Comparison of ENCODE assay signal across 18 mouse cellular contexts in genomic region chr6:52207684-52207976, GRCm38 (mm10). TPM values are rescaled to one million over a fixed set of nuclear protein-coding genes. Genes with fewer than 3 reads are reported as not detected.
A peak's percentile ranks its signal among the peaks of the same experiment; 100 is the strongest.
DNase-seq lines count a peak whose midpoint lies in the region; ATAC-seq lines count a peak whose summit lies in the region.
"Had no signal": no experiment of that assay in that cellular context is flagged by ENCODE, and none has a peak within 500 bp of the region (broad histone marks: within the 10 kb centered on the region; RNA-seq: fewer than 3 reads in every experiment).

No protein-coding gene starts in this region.

- no peaks in the 10 kb centered on the region for H3K9me3 ChIP-seq in kidney, embryonic 15.5 days (replicated peaks)
- H3K9me3 ChIP-seq in intestine, embryonic 15.5 days: no peaks in the 10 kb centered on the region
- H3K9me3 ChIP-seq in neural tube, embryonic 14.5 days (ENCODE audit: control insufficient read depth, low read length): no peaks in the 10 kb centered on the region
- H3K9me3 ChIP-seq: heart, embryonic 13.5 days; liver, embryonic 12.5 days had no signal

- H3K9ac ChIP-seq in kidney, embryonic 15.5 days: peak overlapping the region; percentile 35; the same call in 1 of the 2 replicates
- no peak overlapping the region for H3K9ac ChIP-seq in intestine, embryonic 15.5 days
- H3K9ac ChIP-seq in neural tube, embryonic 14.5 days (replicated peaks; ENCODE audit: low read depth, low read length): peak overlapping the region; percentile 98
- H3K9ac ChIP-seq: heart, embryonic 13.5 days; liver, embryonic 12.5 days had no signal

- H3K4me3 ChIP-seq in kidney, embryonic 15.5 days (replicated peaks): peak overlapping the region; percentile 69
- 0 out of 2 replicates have a peak overlapping the region, but pooled peaks have one; percentile 9 for H3K4me3 ChIP-seq in intestine, embryonic 15.5 days (replicated peaks)
- H3K4me3 ChIP-seq in neural tube, embryonic 14.5 days (ENCODE audit: low read depth, low read length): peak overlapping the region; percentile 88
- H3K4me3 ChIP-seq: erythroblast, embryonic 14.5 days; liver, embryonic 12.5 days had no signal

- no peak for ATAC-seq in kidney, embryonic 15.5 days (replicated peaks; ENCODE audit: low FRiP score)
- no peak for ATAC-seq in intestine, embryonic 15.5 days
- ATAC-seq in neural tube, embryonic 14.5 days (ENCODE audit: low read depth): no peak
- ATAC-seq: liver, embryonic 12.5 days had no signal

- peak overlapping the region; percentile 92 for H3K4me2 ChIP-seq in kidney, embryonic 15.5 days
- peak overlapping the region; percentile 91 for H3K4me2 ChIP-seq in intestine, embryonic 15.5 days (replicated peaks)
- H3K4me2 ChIP-seq in neural tube, embryonic 14.5 days (ENCODE audit: low read depth, low read length): peak overlapping the region; percentile 99

- H3K27ac ChIP-seq in kidney, embryonic 15.5 days: peak overlapping the region; percentile 82
- 0 out of 2 replicates have a peak overlapping the region, but pooled peaks have one; percentile 33 for H3K27ac ChIP-seq in intestine, embryonic 15.5 days
- peak overlapping the region; percentile 92 for H3K27ac ChIP-seq in neural tube, embryonic 14.5 days (ENCODE audit: low read depth, low read length)
- H3K27ac ChIP-seq: heart, embryonic 13.5 days; liver, embryonic 12.5 days had no signal

- peaks cover 84% of the 10 kb centered on the region for H3K4me1 ChIP-seq in kidney, embryonic 15.5 days
- peaks cover 34% of the 10 kb centered on the region for H3K4me1 ChIP-seq in intestine, embryonic 15.5 days (replicated peaks)
- H3K4me1 ChIP-seq in neural tube, embryonic 14.5 days (ENCODE audit: control insufficient read depth, insufficient read depth, low read length): peaks cover 64% of the 10 kb centered on the region

- DNase-seq in kidney, postnatal 10 days: no peak
- DNase-seq in NIH3T3 (ENCODE audit: low read depth): peak; percentile 55
- no peak for DNase-seq in retina, embryonic 14.5 days (ENCODE audit: low spot score)
- DNase-seq in heart, adult 18-20 months: no peak
- DNase-seq: adrenal gland, postnatal 14 days; cerebellum, adult 9-11 months; gastrocnemius, postnatal 25 days; right cerebral cortex, postnatal 4 days had no signal

- H3K27me3 ChIP-seq in kidney, embryonic 15.5 days: peaks cover 4% of the 10 kb centered on the region; the same call in 1 of the 2 replicates
- H3K27me3 ChIP-seq in intestine, embryonic 15.5 days (replicated peaks): peaks cover 57% of the 10 kb centered on the region
- H3K27me3 ChIP-seq in neural tube, embryonic 14.5 days (ENCODE audit: control insufficient read depth, insufficient read depth, low read length): no peaks in the 10 kb centered on the region

- H3K36me3 ChIP-seq in kidney, embryonic 15.5 days: peaks cover 21% of the 10 kb centered on the region
- H3K36me3 ChIP-seq in intestine, embryonic 15.5 days: no peaks in the 10 kb centered on the region
- peaks cover 33% of the 10 kb centered on the region for H3K36me3 ChIP-seq in neural tube, embryonic 14.5 days (ENCODE audit: control insufficient read depth, insufficient read depth, low read length)
- H3K36me3 ChIP-seq: heart, embryonic 13.5 days; liver, embryonic 12.5 days had no signal

RNA-seq across cellular contexts. Expression of gene Hoxa6, which starts 0.9 kb away (rescaled TPM):
- 4.2 and 4.3 TPM in 2 replicates for polyA plus RNA-seq in kidney, embryonic 15.5 days (2015; fragmentation: Nextera tagmentation; extraction: Ambion mirVana)
- 2.2 and 2.3 TPM in 2 replicates for polyA plus RNA-seq in intestine, embryonic 15.5 days (2015; fragmentation: Nextera tagmentation; extraction: Ambion mirVana)
- 10.1 and 15.7 TPM in 2 replicates for polyA plus RNA-seq in neural tube, embryonic 14.5 days (2014; fragmentation: Nextera tagmentation; extraction: Ambion mirVana)
- total RNA-seq in heart, adult 18-20 months (2021): not detected
- total RNA-seq: ES-E14; layer of hippocampus, adult 8-10 months; megakaryocyte, adult 5-6 weeks had no signal
- polyA plus RNA-seq: erythroblast, embryonic 14.5 days had no signal

RNA-seq across cellular contexts. Expression of gene Hoxa5, which starts 3.2 kb away (rescaled TPM):
- polyA plus RNA-seq in kidney, embryonic 15.5 days (2015; fragmentation: Nextera tagmentation; extraction: Ambion mirVana): 11.0 and 11.5 TPM in 2 replicates
- 22.9 and 25.1 TPM in 2 replicates for polyA plus RNA-seq in intestine, embryonic 15.5 days (2015; fragmentation: Nextera tagmentation; extraction: Ambion mirVana)
- polyA plus RNA-seq in neural tube, embryonic 14.5 days (2014; fragmentation: Nextera tagmentation; extraction: Ambion mirVana): 20.9 and 30.6 TPM in 2 replicates
- under 1 TPM; 0.40 to 0.59 TPM for total RNA-seq in heart, adult 18-20 months (2021)
- total RNA-seq: layer of hippocampus, adult 8-10 months had no signal
- polyA plus RNA-seq: erythroblast, embryonic 14.5 days had no signal

RNA-seq across cellular contexts. Expression of gene Hoxa3, which starts 5.5 kb away (rescaled TPM):
- polyA plus RNA-seq in kidney, embryonic 15.5 days (2015; fragmentation: Nextera tagmentation; extraction: Ambion mirVana): 9.5 and 11.8 TPM in 2 replicates
- 5.8 and 6.2 TPM in 2 replicates for polyA plus RNA-seq in intestine, embryonic 15.5 days (2015; fragmentation: Nextera tagmentation; extraction: Ambion mirVana)
- polyA plus RNA-seq in neural tube, embryonic 14.5 days (2014; fragmentation: Nextera tagmentation; extraction: Ambion mirVana): 10.8 and 13.4 TPM in 2 replicates
- total RNA-seq in heart, adult 18-20 months (2021): 1 to 10 TPM in 1 of 2 experiments, under 1 TPM in 1; 0.32 to 1.9 TPM
- total RNA-seq: layer of hippocampus, adult 8-10 months; megakaryocyte, adult 5-6 weeks had no signal
- polyA plus RNA-seq: erythroblast, embryonic 14.5 days had no signal

RNA-seq across cellular contexts. Expression of gene Gm28308, which starts 5.5 kb away (rescaled TPM):
- polyA plus RNA-seq in kidney, embryonic 15.5 days (2015; fragmentation: Nextera tagmentation; extraction: Ambion mirVana): 0.92 TPM in 1 of 2 replicates, not detected in the other
- polyA plus RNA-seq in intestine, embryonic 15.5 days (2015; fragmentation: Nextera tagmentation; extraction: Ambion mirVana): not detected in 2 replicates
- polyA plus RNA-seq in neural tube, embryonic 14.5 days (2014; fragmentation: Nextera tagmentation; extraction: Ambion mirVana): 4.2 TPM in 1 of 2 replicates, not detected in the other
- not detected for total RNA-seq in heart, adult 18-20 months (2021)
- total RNA-seq: hematopoietic stem cell, adult 5-6 weeks; layer of hippocampus, adult 8-10 months; megakaryocyte, adult 5-6 weeks had no signal
- polyA plus RNA-seq: erythroblast, embryonic 14.5 days; heart, embryonic 13.5 days; liver, embryonic 12.5 days had no signal

RNA-seq across cellular contexts. Expression of gene Hoxa7, which starts 14.0 kb away (rescaled TPM):
- 26.7 and 27.2 TPM in 2 replicates for polyA plus RNA-seq in kidney, embryonic 15.5 days (2015; fragmentation: Nextera tagmentation; extraction: Ambion mirVana)
- polyA plus RNA-seq in intestine, embryonic 15.5 days (2015; fragmentation: Nextera tagmentation; extraction: Ambion mirVana): 7.5 and 9.4 TPM in 2 replicates
- polyA plus RNA-seq in neural tube, embryonic 14.5 days (2014; fragmentation: Nextera tagmentation; extraction: Ambion mirVana): 90.8 and 110 TPM in 2 replicates
- total RNA-seq in heart, adult 18-20 months (2021): under 1 TPM in 1 of 2 experiments, not detected in 1; 0.59 TPM
- total RNA-seq: layer of hippocampus, adult 8-10 months had no signal

Comparison
In these comparisons a context has a peak if more than half of its experiments do, and no peak if none do; other contexts are left out.
1. H3K27ac ChIP-seq: peak in every context shown above with its lines; median percentile 92 in neural tube, embryonic 14.5 days; 82 in kidney, embryonic 15.5 days; 33 in intestine, embryonic 15.5 days.
2. H3K4me3 ChIP-seq: peak in every context shown above with its lines; median percentile 88 in neural tube, embryonic 14.5 days; 69 in kidney, embryonic 15.5 days; 9 in intestine, embryonic 15.5 days.